12 mouse cellular contexts compared by ENCODE assay signal in genomic region chr5:117577598-117577997, GRCm38 (mm10).
"Had no signal": no experiment of that assay in that cellular context is flagged by ENCODE, and none has a peak within 500 bp of the region (broad histone marks: within the 10 kb centered on the region; RNA-seq: fewer than 3 reads in every experiment).

No protein-coding gene starts in this region.

- H3K9me3 ChIP-seq: kidney, embryonic 15.5 days; limb, embryonic 13.5 days; neural tube, embryonic 12.5 days; stomach, embryonic 15.5 days had no signal

- H3K27ac ChIP-seq: kidney, embryonic 15.5 days; limb, embryonic 13.5 days; liver, embryonic 14.5 days; neural tube, embryonic 12.5 days; stomach, embryonic 15.5 days had no signal

- H3K27me3 ChIP-seq: kidney, embryonic 15.5 days; limb, embryonic 13.5 days; neural tube, embryonic 12.5 days; stomach, embryonic 15.5 days had no signal

- DNase-seq: kidney, postnatal 14 days; lung, adult 18-20 months; lung, postnatal 36 days; midbrain, embryonic 14.5 days; thymus, postnatal 36 days had no signal

- H3K4me3 ChIP-seq: kidney, embryonic 15.5 days; limb, embryonic 13.5 days; neural tube, embryonic 12.5 days; stomach, embryonic 15.5 days had no signal

- H3K9ac ChIP-seq: kidney, embryonic 15.5 days; limb, embryonic 13.5 days; liver, embryonic 14.5 days; neural tube, embryonic 12.5 days; stomach, embryonic 15.5 days had no signal

- H3K4me2 ChIP-seq: kidney, embryonic 15.5 days; limb, embryonic 13.5 days; neural tube, embryonic 12.5 days; stomach, embryonic 15.5 days had no signal

- ATAC-seq: inflammation-experienced regulatory T-cells, adult 6 months; intestine, postnatal 0 days had no signal

- H3K36me3 ChIP-seq: kidney, embryonic 15.5 days; limb, embryonic 13.5 days; neural tube, embryonic 12.5 days; stomach, embryonic 15.5 days had no signal

- H3K4me1 ChIP-seq: limb, embryonic 13.5 days; neural tube, embryonic 12.5 days; stomach, embryonic 15.5 days had no signal
